Mouse (Mus musculus): ENCODE measurements around the gene Ncam1. TPM values are rescaled to one million over a fixed set of nuclear protein-coding genes. Genes with fewer than 3 reads are reported as not detected.

Ncam1 gene
- total RNA-seq (2022): 100 to 1,000 TPM; 275 to 300 (median 286) TPM

GRCm38 (mm10) chr9:49798806-49799205 lies at the start of gene Ncam1:
TSS of gene Ncam1 (minus strand) at chr9:49798925.
- peak; percentile 96 to 97 for DNase-seq (ENCODE audit: low spot score in 2 of 2)

GRCm38 (mm10) chr9:49834013-49834412 lies 35.3 kb upstream of the Ncam1 start:
- DNase-seq (ENCODE audit: low spot score in 2 of 2): no peak

- DNase-seq (ENCODE audit: low spot score in 2 of 2): no peak
Observed at GRCm38 (mm10) chr9:49827671-49828070, 28.9 kb upstream of the Ncam1 start.

GRCm38 (mm10) chr9:49816115-49816650 lies 17.5 kb upstream of the Ncam1 start:
- DNase-seq (ENCODE audit: low spot score in 2 of 2): no peak

GRCm38 (mm10) chr9:49814442-49814841 lies 15.7 kb upstream of the Ncam1 start:
- DNase-seq (ENCODE audit: low spot score in 2 of 2): no peak

GRCm38 (mm10) chr9:49803222-49803621 lies 4.5 kb upstream of the Ncam1 start:
- no peak for DNase-seq (ENCODE audit: low spot score in 2 of 2)

- peak; percentile 64 to 74 for DNase-seq (ENCODE audit: low spot score in 2 of 2)
Observed at GRCm38 (mm10) chr9:49797821-49798571, 729 bp downstream of the Ncam1 start.

GRCm38 (mm10) chr9:49797508-49797820 lies 1.3 kb downstream of the Ncam1 start:
- no peak for DNase-seq (ENCODE audit: low spot score in 2 of 2)

- peak; percentile 77 to 79 for DNase-seq (ENCODE audit: low spot score in 2 of 2)
Observed at GRCm38 (mm10) chr9:49796618-49797507, 1.9 kb downstream of the Ncam1 start.

- DNase-seq (ENCODE audit: low spot score in 2 of 2): no peak
Observed at GRCm38 (mm10) chr9:49795881-49796280, 2.8 kb downstream of the Ncam1 start.

GRCm38 (mm10) chr9:49793987-49794550 lies 4.7 kb downstream of the Ncam1 start:
- no peak for DNase-seq (ENCODE audit: low spot score in 2 of 2)

GRCm38 (mm10) chr9:49793241-49793640 lies 5.5 kb downstream of the Ncam1 start:
- DNase-seq (ENCODE audit: low spot score in 2 of 2): no peak

- no peak for DNase-seq (ENCODE audit: low spot score in 2 of 2)
Observed at GRCm38 (mm10) chr9:49792646-49793045, 6.1 kb downstream of the Ncam1 start.

GRCm38 (mm10) chr9:49781016-49781772 lies 17.5 kb downstream of the Ncam1 start:
- DNase-seq (ENCODE audit: low spot score in 2 of 2): no peak

- DNase-seq (ENCODE audit: low spot score in 2 of 2): no peak
Observed at GRCm38 (mm10) chr9:49777015-49777637, 21.6 kb downstream of the Ncam1 start.

GRCm38 (mm10) chr9:49766634-49767033 lies 32.1 kb downstream of the Ncam1 start:
- no peak for DNase-seq (ENCODE audit: low spot score in 2 of 2)

- DNase-seq (ENCODE audit: low spot score in 2 of 2): no peak
Observed at GRCm38 (mm10) chr9:49760571-49760970, 38.2 kb downstream of the Ncam1 start.

GRCm38 (mm10) chr9:49758436-49758835 lies 40.3 kb downstream of the Ncam1 start:
- DNase-seq (ENCODE audit: low spot score in 2 of 2): peak in 1 of 2 experiments; percentile 46

- DNase-seq (ENCODE audit: low spot score in 2 of 2): no peak
Observed at GRCm38 (mm10) chr9:49757986-49758385, 40.7 kb downstream of the Ncam1 start.

- no peak for DNase-seq (ENCODE audit: low spot score in 2 of 2)
Observed at GRCm38 (mm10) chr9:49757582-49757981, 41.1 kb downstream of the Ncam1 start.

- DNase-seq (ENCODE audit: low spot score in 2 of 2): no peak
Observed at GRCm38 (mm10) chr9:49756725-49757124, 42.0 kb downstream of the Ncam1 start.
